Mouse (Mus musculus) myocyte (in vitro differentiated cells): Measurements from ENCODE around the gene Nprl2. TPM values are rescaled to one million over a fixed set of nuclear protein-coding genes. Genes with fewer than 3 reads are reported as not detected.

Source experiments
- H3K27me3 ChIP-seq: one replicate; pipeline ENCODE4 v1.6.1; 2011; ENCODE audit not compliant: control insufficient read depth, insufficient read depth, insufficient read length
- H3K36me3 ChIP-seq: one replicate; pipeline ENCODE4 v1.6.1; 2011; ENCODE audit not compliant: control insufficient read depth, insufficient read depth
- H3K4me2 ChIP-seq: one replicate; pipeline ENCODE4 v1.6.1; 2011; ENCODE audit warnings: low read depth, control low read depth
- H3K4me3 ChIP-seq: one replicate; pipeline ENCODE4 v1.5.1; 2011; ENCODE audit warnings: mild to moderate bottlenecking, control low read depth, moderate library complexity
- H3K79me2 ChIP-seq: one replicate; pipeline ENCODE4 v1.6.1; 2011; ENCODE audit not compliant: control insufficient read depth, insufficient read depth
- H3ac ChIP-seq: one replicate; pipeline ENCODE4 v1.6.1; 2011; ENCODE audit not compliant: control insufficient read depth, insufficient read length
- CEBPB ChIP-seq: IDR thresholded peaks from 2 replicates; pipeline ENCODE4 v1.6.1; 2011; ENCODE audit warnings: mild to moderate bottlenecking, moderate library complexity; ENCODE audit not compliant: poor library complexity, insufficient read depth, severe bottlenecking
- E2F4 ChIP-seq: IDR thresholded peaks from one replicate; pipeline ENCODE4 v1.6.1; 2011; ENCODE audit warnings: mild to moderate bottlenecking, control low read depth, moderate library complexity; ENCODE audit not compliant: insufficient read depth
- MAX ChIP-seq: IDR thresholded peaks from one replicate; pipeline ENCODE4 v1.6.1; 2011; ENCODE audit warnings: low read depth, mild to moderate bottlenecking, control low read depth
- MYOD1 ChIP-seq, 3 experiments: IDR thresholded peaks; one replicate each; pipeline ENCODE4 v1.6.1; 2011; ENCODE audit warnings: control low read depth in 2 of 3, low read depth in 2 of 3, mild to moderate bottlenecking in 2 of 3, moderate library complexity in 1 of 3; ENCODE audit not compliant: insufficient read length in 2 of 3, control insufficient read depth in 1 of 3
- MYOG ChIP-seq, 3 experiments: IDR thresholded peaks; one replicate each; pipeline ENCODE4 v1.6.1; 2011; ENCODE audit warnings: control low read depth in 2 of 3, low read depth in 2 of 3, mild to moderate bottlenecking in 2 of 3; ENCODE audit not compliant: insufficient read length in 2 of 3, control insufficient read depth in 1 of 3, insufficient read depth in 1 of 3
- POLR2A ChIP-seq: IDR thresholded peaks from one replicate; pipeline ENCODE4 v1.6.1; 2011; ENCODE audit warnings: low read depth, mild to moderate bottlenecking, control low read depth, moderate library complexity; ENCODE audit not compliant: insufficient read length
- POLR2AphosphoS2 ChIP-seq: IDR thresholded peaks from one replicate; pipeline ENCODE4 v1.6.1; 2011; ENCODE audit warnings: low read depth, control low read depth; ENCODE audit not compliant: insufficient read length
- REST ChIP-seq: IDR thresholded peaks from one replicate; pipeline ENCODE4 v1.6.1; 2011; ENCODE audit warnings: mild to moderate bottlenecking, control low read depth, moderate library complexity; ENCODE audit not compliant: insufficient read depth, insufficient read length
- SRF ChIP-seq: IDR thresholded peaks from one replicate; pipeline ENCODE4 v1.6.1; 2011; ENCODE audit warnings: low read depth; ENCODE audit not compliant: control insufficient read depth, insufficient read length
- TCF12 ChIP-seq: IDR thresholded peaks from one replicate; pipeline ENCODE4 v1.6.1; 2011; ENCODE audit warnings: mild to moderate bottlenecking, control low read depth; ENCODE audit not compliant: poor library complexity, insufficient read depth, severe bottlenecking
- TCF3 ChIP-seq: IDR thresholded peaks from one replicate; pipeline ENCODE4 v1.6.1; 2011; ENCODE audit warnings: low read depth, control low read depth; ENCODE audit not compliant: insufficient read length
- USF1 ChIP-seq: IDR thresholded peaks from one replicate; pipeline ENCODE4 v1.6.1; 2011; ENCODE audit warnings: low read depth, mild to moderate bottlenecking, control low read depth, moderate library complexity
- polyA plus RNA-seq: library from polyadenylated mRNA; unstranded; fragments of >200 nt; fragmentation: generic; extraction: Trizol; gene quantifications from one replicate; pipeline ENCODE4 v1.2.1, GENCODE M21; 2012; ENCODE audit warnings: missing spikeins

The Nprl2 gene
- polyA plus RNA-seq, 1 experiment = 24.6 TPM

DNA sequence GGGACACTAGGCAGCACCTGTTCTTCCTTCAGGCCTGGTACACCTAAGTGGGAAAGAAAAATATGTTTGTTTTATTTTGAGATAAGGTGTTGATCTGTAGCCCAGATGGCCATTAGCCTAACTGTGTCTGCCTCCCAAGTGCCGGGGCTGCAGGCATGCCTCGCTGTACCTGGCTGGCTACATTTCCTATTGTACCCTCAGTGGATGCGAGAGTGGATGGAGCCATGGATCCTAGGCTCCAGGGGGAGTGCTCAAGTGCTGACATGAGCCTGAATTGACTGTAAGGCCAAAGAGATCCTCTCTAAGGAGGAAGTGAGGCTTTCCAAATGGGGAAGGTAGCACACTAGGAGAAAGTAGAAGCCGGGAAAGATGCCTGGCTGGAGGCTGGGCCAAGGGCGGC lies 5.9 kb downstream of the Nprl2 start:
- Histone ChIP-seq H3K36me3 (no peaks in the 10 kb centered on the region), H3K27me3 (no peaks in the 10 kb centered on the region), H3K4me3 (no peak overlapping the region), H3K4me2 (no peak overlapping the region), H3ac (no peak overlapping the region), H3K79me2 (peaks cover 5% of the 10 kb centered on the region)
- TF ChIP-seq TCF3 (no peak), MAX (no peak), MYOD1 (IDR thresholded peaks at IDR 0.05; ENCODE audit: control insufficient read depth in 1 of 3, insufficient read length in 2 of 3, low read depth in 2 of 3) (no peak), SRF (no peak), USF1 (no peak), CEBPB (no peak), POLR2AphosphoS2 (no peak), POLR2A (no peak), E2F4 (no peak)

DNA sequence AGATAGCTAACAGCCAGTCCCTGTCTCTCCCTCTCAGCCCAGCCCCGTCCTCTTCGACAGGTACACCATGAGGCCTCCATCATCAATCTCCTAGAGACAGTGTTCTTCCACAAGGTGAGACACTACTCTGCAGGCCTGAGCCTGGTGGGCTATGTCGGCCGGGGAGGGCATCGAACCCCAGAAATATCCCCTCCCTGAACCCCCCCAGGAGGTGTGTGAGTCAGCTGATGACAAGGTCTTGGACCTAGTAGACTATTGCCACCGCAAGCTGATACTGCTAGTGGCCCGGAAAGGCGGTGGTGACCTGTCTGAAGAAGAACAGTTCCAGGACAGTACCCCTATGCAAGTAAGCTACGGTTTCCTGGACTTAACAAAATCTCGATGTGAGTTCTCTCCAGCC lies 6.8 kb downstream of the Nprl2 start:
- Histone ChIP-seq H3K27me3 (no peaks in the 10 kb centered on the region), H3K79me2 (peaks cover 13% of the 10 kb centered on the region), H3K36me3 (no peaks in the 10 kb centered on the region), H3K4me2 (no peak overlapping the region), H3K4me3 (no peak overlapping the region), H3ac (no peak overlapping the region)
- TF ChIP-seq MYOG (IDR thresholded peaks at IDR 0.05; ENCODE audit: control insufficient read depth in 1 of 3, insufficient read depth in 1 of 3, insufficient read length in 2 of 3, low read depth in 2 of 3) = no peak
- TF ChIP-seq MYOD1 (IDR thresholded peaks at IDR 0.05; ENCODE audit: control insufficient read depth in 1 of 3, insufficient read length in 2 of 3, low read depth in 2 of 3) = no peak
- TF ChIP-seq SRF = no peak
- no peak for TF ChIP-seq MAX
- TF ChIP-seq POLR2A = no peak
- TF ChIP-seq TCF3 = no peak
- no peak for TF ChIP-seq E2F4
- TF ChIP-seq TCF12 = no peak
- no peak for TF ChIP-seq CEBPB
- TF ChIP-seq REST = no peak
- TF ChIP-seq POLR2AphosphoS2 = no peak
- TF ChIP-seq USF1 = no peak

DNA sequence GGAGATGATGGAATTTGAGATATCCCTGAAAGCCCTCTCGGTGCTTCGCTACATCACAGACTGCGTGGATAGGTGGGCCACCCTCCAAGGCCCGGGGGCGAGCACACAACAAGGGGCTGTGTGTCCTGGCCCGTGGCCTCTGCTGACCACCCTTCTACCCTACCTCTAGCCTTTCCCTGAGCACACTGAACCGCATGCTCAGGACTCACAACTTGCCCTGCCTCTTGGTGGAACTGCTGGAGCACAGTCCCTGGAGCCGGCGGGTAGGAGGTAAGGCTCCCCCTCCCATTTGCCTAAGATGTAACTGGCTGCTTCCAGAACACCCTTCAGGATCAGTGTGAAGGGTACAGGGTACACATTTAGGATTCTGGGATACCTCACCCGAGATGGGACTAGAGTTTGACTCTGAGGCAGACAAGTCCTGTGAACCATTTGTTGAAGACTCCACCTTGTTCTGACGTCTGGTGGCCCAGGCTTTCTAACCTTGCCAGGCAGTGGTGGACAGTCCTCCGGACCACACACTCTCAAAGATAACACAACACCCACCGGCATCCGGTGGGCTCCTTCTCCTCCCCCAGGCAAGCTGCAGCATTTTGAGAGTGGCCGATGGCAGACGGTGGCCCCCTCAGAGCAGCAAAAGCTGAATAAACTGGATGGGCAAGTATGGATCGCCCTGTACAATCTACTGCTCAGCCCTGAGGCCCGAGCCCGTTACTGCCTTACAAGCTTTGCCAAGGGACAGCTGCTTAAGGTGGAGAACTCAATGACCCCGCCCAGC lies 7.5 kb downstream of the Nprl2 start:
- TF ChIP-seq POLR2AphosphoS2 = no peak
- TF ChIP-seq MYOD1 (IDR thresholded peaks at IDR 0.05; ENCODE audit: control insufficient read depth in 1 of 3, insufficient read length in 2 of 3, low read depth in 2 of 3) = no peak
- no peak for TF ChIP-seq REST
- TF ChIP-seq TCF3 = no peak
- no peak for TF ChIP-seq SRF
- TF ChIP-seq POLR2A = no peak
- no peak for TF ChIP-seq MAX
- no peak for TF ChIP-seq E2F4
- no peak for TF ChIP-seq MYOG (IDR thresholded peaks at IDR 0.05; ENCODE audit: control insufficient read depth in 1 of 3, insufficient read depth in 1 of 3, insufficient read length in 2 of 3, low read depth in 2 of 3)
- no peak for TF ChIP-seq TCF12
- TF ChIP-seq USF1 = no peak
- TF ChIP-seq CEBPB = no peak
- Histone ChIP-seq H3K79me2 (peaks cover 14% of the 10 kb centered on the region), H3K27me3 (no peaks in the 10 kb centered on the region), H3K4me2 (no peak overlapping the region), H3ac (no peak overlapping the region), H3K4me3 (no peak overlapping the region), H3K36me3 (no peaks in the 10 kb centered on the region)

DNA sequence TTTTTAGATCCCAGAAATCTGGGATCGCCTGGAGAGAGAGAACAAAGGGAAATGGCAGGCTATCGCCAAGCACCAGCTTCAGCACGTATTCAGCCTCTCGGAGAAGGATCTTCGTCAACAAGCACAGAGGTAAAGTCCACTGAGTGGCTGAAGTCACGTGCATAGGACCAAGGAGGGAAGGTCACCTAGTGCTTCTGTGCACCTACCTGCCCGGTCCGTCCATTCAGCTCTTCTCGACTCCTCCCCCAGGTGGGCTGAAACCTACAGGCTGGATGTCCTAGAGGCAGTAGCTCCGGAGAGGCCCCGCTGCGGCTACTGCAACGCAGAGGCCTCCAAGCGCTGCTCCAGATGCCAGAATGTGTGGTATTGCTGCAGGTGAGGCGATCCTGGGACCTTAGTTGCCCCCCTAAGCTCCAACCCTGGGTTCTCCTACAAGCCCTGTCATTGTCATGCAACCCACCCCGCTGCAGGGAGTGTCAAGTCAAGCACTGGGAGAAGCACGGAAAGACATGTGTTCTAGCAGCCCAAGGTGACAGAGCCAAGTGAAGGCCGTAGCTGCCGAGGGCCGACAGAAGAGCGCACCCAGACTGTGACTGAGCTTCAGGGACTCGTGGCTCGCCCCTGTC lies 8.6 kb downstream of the Nprl2 start:
- no peaks in the 10 kb centered on the region for H3K36me3 ChIP-seq
- no peak for TF ChIP-seq TCF12
- TF ChIP-seq TCF3 = no peak
- no peak for TF ChIP-seq POLR2AphosphoS2
- TF ChIP-seq SRF = no peak
- TF ChIP-seq MYOD1 (IDR thresholded peaks at IDR 0.05; ENCODE audit: control insufficient read depth in 1 of 3, insufficient read length in 2 of 3, low read depth in 2 of 3) = no peak
- no peak for TF ChIP-seq MAX
- no peak for TF ChIP-seq CEBPB
- TF ChIP-seq REST = no peak
- no peak for TF ChIP-seq USF1
- no peak for TF ChIP-seq E2F4
- TF ChIP-seq POLR2A = no peak
- TF ChIP-seq MYOG (IDR thresholded peaks at IDR 0.05; ENCODE audit: control insufficient read depth in 1 of 3, insufficient read depth in 1 of 3, insufficient read length in 2 of 3, low read depth in 2 of 3) = no peak
- H3ac ChIP-seq = no peak overlapping the region
- H3K4me2 ChIP-seq = peak overlapping the region; percentile 85
- peak overlapping the region; percentile 96 for H3K4me3 ChIP-seq
- H3K79me2 ChIP-seq = peaks cover 22% of the 10 kb centered on the region
- H3K27me3 ChIP-seq = no peaks in the 10 kb centered on the region
